Mouse (Mus musculus) kidney, adult 2 months (tissue): ENCODE data around the gene Cep350. TPM values are rescaled to one million over a fixed set of nuclear protein-coding genes. Genes with fewer than 3 reads are reported as not detected.

Experiments used
- DNase-seq: peaks from one replicate; pipeline ENCODE4 v3.0.0; 2021
- H3K27ac ChIP-seq: fragments of 200-500 bp; 2 replicates; pipeline ENCODE4 v1.5.1; 2012; ENCODE audit warnings: low read depth, low read length, control low read depth, inconsistent platforms; ENCODE audit not compliant: insufficient read depth
- H3K27me3 ChIP-seq: fragments of 200-500 bp; replicated peaks from 2 replicates; pipeline ENCODE4 v1.6.1; 2012; ENCODE audit warnings: mild to moderate bottlenecking, moderate library complexity, low read length, inconsistent platforms; ENCODE audit not compliant: control insufficient read depth, insufficient read depth
- H3K36me3 ChIP-seq: fragments of 200-500 bp; 2 replicates; pipeline ENCODE4 v1.6.1; 2012; ENCODE audit warnings: mild to moderate bottlenecking, moderate library complexity, low read length, inconsistent platforms; ENCODE audit not compliant: control insufficient read depth, insufficient read depth
- H3K4me1 ChIP-seq: fragments of 200-500 bp; 2 replicates; pipeline ENCODE4 v1.6.1; 2011; ENCODE audit warnings: low read length; ENCODE audit not compliant: control insufficient read depth, insufficient read depth
- H3K4me3 ChIP-seq: fragments of 200-500 bp; 2 replicates; pipeline ENCODE4 v1.5.1; 2011; ENCODE audit warnings: mild to moderate bottlenecking, low read depth, low read length, control low read depth; ENCODE audit not compliant: insufficient read depth
- CTCF ChIP-seq: fragments of 200-500 bp; conservative IDR thresholded peaks from 2 replicates; pipeline ENCODE4 v1.5.1; 2011; ENCODE audit warnings: low read depth, mild to moderate bottlenecking, control low read depth, low read length, moderate library complexity, mixed read lengths; ENCODE audit not compliant: insufficient read depth, insufficient read length
- POLR2A ChIP-seq: fragments of 200-500 bp; IDR thresholded peaks from one replicate; pipeline ENCODE4 v1.6.1; 2011; ENCODE audit warnings: low read depth, low read length, control low read depth
- WGBS: fragments of 180-500 bp; shearing (Covaris S2); methylation state at CpG from one replicate; pipeline ENCODE4 v1.1.7; 2018; 5-methylcytosine and 5-hydroxymethylcytosine counted together
- polyA plus RNA-seq: library from polyadenylated mRNA; depleted of rRNA; stranded (reverse); fragments of >200 nt; gene quantifications from 2 replicates; pipeline ENCODE4 v1.2.3, GENCODE M21; 2012; rRNA removed

Cep350 gene
- 5.1 and 5.2 TPM in 2 replicates for polyA plus RNA-seq

- WGBS = 1% methylated on average over 53 of the region's 57 CpGs
- peak; percentile 99 for DNase-seq
- peak; percentile 52 for TF ChIP-seq POLR2A
- TF ChIP-seq CTCF = no peak
Measured at GRCm38 (mm10) chr1:155973068-155973718, at the start of gene Cep350. Gene Cep350 (minus strand): TSS chr1:155973255.

GRCm38 (mm10) chr1:156020402-156020801 lies 47.3 kb upstream of the Cep350 start:
- TF ChIP-seq POLR2A (no peak), CTCF (no peak)
- no peak overlapping the region for H3K4me3 ChIP-seq
- 93% methylated on average over 1 of the region's 1 CpGs for WGBS
- H3K4me1 ChIP-seq = no peaks in the 10 kb centered on the region
- no peaks in the 10 kb centered on the region for H3K27me3 ChIP-seq
- no peak for DNase-seq
- H3K27ac ChIP-seq = no peak overlapping the region
- H3K36me3 ChIP-seq = peaks cover 21% of the 10 kb centered on the region

More at GRCm38 (mm10) chr1:155973068-155973718, at the start of gene Cep350:
- no peaks in the 10 kb centered on the region for H3K4me1 ChIP-seq
- H3K27ac ChIP-seq = peak within 1 kb of the TSS; percentile 91
- no peaks in the 10 kb centered on the region for H3K27me3 ChIP-seq
- no peaks in the 10 kb centered on the region for H3K36me3 ChIP-seq
- peak within 1 kb of the TSS; percentile 85 for H3K4me3 ChIP-seq

- H3K27me3 ChIP-seq = no peaks in the 10 kb centered on the region
- no peak overlapping the region for H3K4me3 ChIP-seq
- WGBS = 93% methylated on average over 1 of the region's 1 CpGs
- no peak for TF ChIP-seq CTCF
- DNase-seq = no peak
- H3K27ac ChIP-seq = no peak overlapping the region
- peaks cover 21% of the 10 kb centered on the region for H3K36me3 ChIP-seq
- H3K4me1 ChIP-seq = no peaks in the 10 kb centered on the region
Measured at GRCm38 (mm10) chr1:156019800-156020199, 46.7 kb upstream of the Cep350 start.

GRCm38 (mm10) chr1:156009003-156009402 lies 35.9 kb upstream of the Cep350 start:
- Histone ChIP-seq H3K27ac (no peak overlapping the region), H3K4me1 (no peaks in the 10 kb centered on the region), H3K27me3 (no peaks in the 10 kb centered on the region), H3K36me3 (peaks cover 7% of the 10 kb centered on the region), H3K4me3 (no peak overlapping the region)
- no peak for DNase-seq
- 81% methylated on average over 1 of the region's 1 CpGs for WGBS
- no peak for TF ChIP-seq CTCF
- TF ChIP-seq POLR2A = no peak

GRCm38 (mm10) chr1:156005906-156006305 lies 32.9 kb upstream of the Cep350 start:
- Histone ChIP-seq H3K27ac (no peak overlapping the region), H3K27me3 (no peaks in the 10 kb centered on the region), H3K36me3 (peaks cover 5% of the 10 kb centered on the region), H3K4me1 (peaks cover 3% of the 10 kb centered on the region; the same call in 1 of the 2 replicates), H3K4me3 (no peak overlapping the region)
- DNase-seq = no peak
- WGBS = 92% methylated on average over 11 of the region's 11 CpGs
- TF ChIP-seq POLR2A (no peak), CTCF (no peak)

GRCm38 (mm10) chr1:156003201-156003935 lies 30.3 kb upstream of the Cep350 start:
- TF ChIP-seq POLR2A (no peak), CTCF (no peak)
- 51% methylated on average over 7 of the region's 7 CpGs for WGBS
- Histone ChIP-seq H3K4me1 (peaks cover 3% of the 10 kb centered on the region; the same call in 1 of the 2 replicates), H3K36me3 (peaks cover 4% of the 10 kb centered on the region), H3K27me3 (no peaks in the 10 kb centered on the region), H3K4me3 (no peak overlapping the region), H3K27ac (no peak overlapping the region)
- DNase-seq = peak; percentile 87

GRCm38 (mm10) chr1:156002366-156002765 lies 29.3 kb upstream of the Cep350 start:
- no peak for TF ChIP-seq CTCF
- no peak for TF ChIP-seq POLR2A
- Histone ChIP-seq H3K36me3 (peaks cover 2% of the 10 kb centered on the region), H3K4me1 (peaks cover 3% of the 10 kb centered on the region; the same call in 1 of the 2 replicates), H3K27ac (no peak overlapping the region), H3K4me3 (no peak overlapping the region), H3K27me3 (no peaks in the 10 kb centered on the region)
- DNase-seq = no peak
- 90% methylated on average over 8 of the region's 8 CpGs for WGBS
